Mouse (Mus musculus): Measurements from ENCODE around the gene Sstr4. TPM values are rescaled to one million over a fixed set of nuclear protein-coding genes. Genes with fewer than 3 reads are reported as not detected.

Sstr4 gene
- polyA plus RNA-seq (2012; rRNA removed), result 0.34 and 0.36 TPM in 2 replicates

GRCm38 (mm10) chr2:148395131-148396051 lies at the start of gene Sstr4:
Gene Sstr4, plus strand, starts transcription at chr2:148395344.
- DNase-seq, result peak; percentile 43
- Histone ChIP-seq H3K27ac (ENCODE audit: insufficient read depth, low read depth, low read length) (no peak within 1 kb of the TSS), H3K27me3 (replicated peaks; ENCODE audit: control insufficient read depth, insufficient read depth, low read length) (no peaks in the 10 kb centered on the region), H3K36me3 (ENCODE audit: control insufficient read depth, insufficient read depth, low read length) (no peaks in the 10 kb centered on the region), H3K4me1 (ENCODE audit: control insufficient read depth, insufficient read depth, low read length) (no peaks in the 10 kb centered on the region), H3K4me3 (ENCODE audit: insufficient read depth, low read depth, low read length) (peak within 1 kb of the TSS; percentile 37)
- TF ChIP-seq CTCF (conservative IDR thresholded peaks at IDR 0.05; ENCODE audit: insufficient read depth, insufficient read length, low read depth, low read length) (peak; percentile 54; the same call in 1 of the 2 replicates), POLR2A (IDR thresholded peaks at IDR 0.05; ENCODE audit: low read depth, low read length) (no peak)
- WGBS, result 8% methylated on average over 83 of the region's 83 CpGs

GRCm38 (mm10) chr2:148345373-148345772 lies 49.8 kb upstream of the Sstr4 start:
- Histone ChIP-seq H3K27ac (ENCODE audit: insufficient read depth, low read depth, low read length) (peak overlapping the region; percentile 38; the same call in 1 of the 2 replicates), H3K4me1 (ENCODE audit: control insufficient read depth, insufficient read depth, low read length) (no peaks in the 10 kb centered on the region), H3K36me3 (ENCODE audit: control insufficient read depth, insufficient read depth, low read length) (no peaks in the 10 kb centered on the region), H3K4me3 (ENCODE audit: insufficient read depth, low read depth, low read length) (no peak overlapping the region), H3K27me3 (replicated peaks; ENCODE audit: control insufficient read depth, insufficient read depth, low read length) (no peaks in the 10 kb centered on the region)
- no peak for TF ChIP-seq CTCF (conservative IDR thresholded peaks at IDR 0.05; ENCODE audit: insufficient read depth, insufficient read length, low read depth, low read length)
- no peak for TF ChIP-seq POLR2A (IDR thresholded peaks at IDR 0.05; ENCODE audit: low read depth, low read length)
- peak; percentile 40 for DNase-seq

- Histone ChIP-seq H3K27ac (ENCODE audit: insufficient read depth, low read depth, low read length) (no peak overlapping the region), H3K4me1 (ENCODE audit: control insufficient read depth, insufficient read depth, low read length) (no peaks in the 10 kb centered on the region), H3K27me3 (replicated peaks; ENCODE audit: control insufficient read depth, insufficient read depth, low read length) (no peaks in the 10 kb centered on the region), H3K4me3 (ENCODE audit: insufficient read depth, low read depth, low read length) (no peak overlapping the region), H3K36me3 (ENCODE audit: control insufficient read depth, insufficient read depth, low read length) (no peaks in the 10 kb centered on the region)
- TF ChIP-seq POLR2A (IDR thresholded peaks at IDR 0.05; ENCODE audit: low read depth, low read length), result no peak
- TF ChIP-seq CTCF (conservative IDR thresholded peaks at IDR 0.05; ENCODE audit: insufficient read depth, insufficient read length, low read depth, low read length), result no peak
- DNase-seq, result no peak
- WGBS, result 86% methylated on average over 1 of the region's 1 CpGs
These were observed 48.2 kb upstream of the Sstr4 start for GRCm38 (mm10) chr2:148346976-148347375.

- Histone ChIP-seq H3K36me3 (ENCODE audit: control insufficient read depth, insufficient read depth, low read length) (no peaks in the 10 kb centered on the region), H3K27me3 (replicated peaks; ENCODE audit: control insufficient read depth, insufficient read depth, low read length) (no peaks in the 10 kb centered on the region), H3K4me3 (ENCODE audit: insufficient read depth, low read depth, low read length) (no peak overlapping the region), H3K27ac (ENCODE audit: insufficient read depth, low read depth, low read length) (no peak overlapping the region), H3K4me1 (ENCODE audit: control insufficient read depth, insufficient read depth, low read length) (no peaks in the 10 kb centered on the region)
- WGBS, result 78% methylated on average over 4 of the region's 4 CpGs
- no peak for TF ChIP-seq POLR2A (IDR thresholded peaks at IDR 0.05; ENCODE audit: low read depth, low read length)
- no peak for DNase-seq
These were observed 45.4 kb upstream of the Sstr4 start for GRCm38 (mm10) chr2:148349509-148350307.

GRCm38 (mm10) chr2:148350460-148350859 lies 44.7 kb upstream of the Sstr4 start:
- no peak overlapping the region for H3K4me3 ChIP-seq (ENCODE audit: insufficient read depth, low read depth, low read length)
- DNase-seq, result no peak
- no peaks in the 10 kb centered on the region for H3K36me3 ChIP-seq (ENCODE audit: control insufficient read depth, insufficient read depth, low read length)
- H3K27me3 ChIP-seq (replicated peaks; ENCODE audit: control insufficient read depth, insufficient read depth, low read length), result no peaks in the 10 kb centered on the region
- 63% methylated on average over 2 of the region's 2 CpGs for WGBS
- H3K4me1 ChIP-seq (ENCODE audit: control insufficient read depth, insufficient read depth, low read length), result no peaks in the 10 kb centered on the region
- no peak overlapping the region for H3K27ac ChIP-seq (ENCODE audit: insufficient read depth, low read depth, low read length)
- no peak for TF ChIP-seq POLR2A (IDR thresholded peaks at IDR 0.05; ENCODE audit: low read depth, low read length)
- TF ChIP-seq CTCF (conservative IDR thresholded peaks at IDR 0.05; ENCODE audit: insufficient read depth, insufficient read length, low read depth, low read length), result no peak

GRCm38 (mm10) chr2:148352655-148353054 lies 42.5 kb upstream of the Sstr4 start:
- 36% methylated on average over 1 of the region's 1 CpGs for WGBS
- Histone ChIP-seq H3K4me1 (ENCODE audit: control insufficient read depth, insufficient read depth, low read length) (no peaks in the 10 kb centered on the region), H3K27me3 (replicated peaks; ENCODE audit: control insufficient read depth, insufficient read depth, low read length) (no peaks in the 10 kb centered on the region), H3K36me3 (ENCODE audit: control insufficient read depth, insufficient read depth, low read length) (no peaks in the 10 kb centered on the region), H3K27ac (ENCODE audit: insufficient read depth, low read depth, low read length) (no peak overlapping the region), H3K4me3 (ENCODE audit: insufficient read depth, low read depth, low read length) (no peak overlapping the region)
- no peak for TF ChIP-seq POLR2A (IDR thresholded peaks at IDR 0.05; ENCODE audit: low read depth, low read length)
- TF ChIP-seq CTCF (conservative IDR thresholded peaks at IDR 0.05; ENCODE audit: insufficient read depth, insufficient read length, low read depth, low read length), result no peak
- no peak for DNase-seq

GRCm38 (mm10) chr2:148357145-148357544 lies 38.0 kb upstream of the Sstr4 start:
- no peaks in the 10 kb centered on the region for H3K4me1 ChIP-seq (ENCODE audit: control insufficient read depth, insufficient read depth, low read length)
- no peaks in the 10 kb centered on the region for H3K36me3 ChIP-seq (ENCODE audit: control insufficient read depth, insufficient read depth, low read length)
- H3K27ac ChIP-seq (ENCODE audit: insufficient read depth, low read depth, low read length), result no peak overlapping the region
- TF ChIP-seq CTCF (conservative IDR thresholded peaks at IDR 0.05; ENCODE audit: insufficient read depth, insufficient read length, low read depth, low read length), result no peak
- TF ChIP-seq POLR2A (IDR thresholded peaks at IDR 0.05; ENCODE audit: low read depth, low read length), result no peak
- no peak overlapping the region for H3K4me3 ChIP-seq (ENCODE audit: insufficient read depth, low read depth, low read length)
- H3K27me3 ChIP-seq (replicated peaks; ENCODE audit: control insufficient read depth, insufficient read depth, low read length), result no peaks in the 10 kb centered on the region
- no peak for DNase-seq
- WGBS, result 89% methylated on average over 1 of the region's 1 CpGs

All from kidney, adult 2 months (tissue).